Mouse (Mus musculus): ENCODE data around the gene Rpl3. TPM values are rescaled to one million over a fixed set of nuclear protein-coding genes. Genes with fewer than 3 reads are reported as not detected.
A peak's percentile ranks its signal among the peaks of the same experiment; 100 is the strongest.

Gene Rpl3
- total and polyA plus RNA-seq, 2 experiments: 304 to 399 TPM

DNA sequence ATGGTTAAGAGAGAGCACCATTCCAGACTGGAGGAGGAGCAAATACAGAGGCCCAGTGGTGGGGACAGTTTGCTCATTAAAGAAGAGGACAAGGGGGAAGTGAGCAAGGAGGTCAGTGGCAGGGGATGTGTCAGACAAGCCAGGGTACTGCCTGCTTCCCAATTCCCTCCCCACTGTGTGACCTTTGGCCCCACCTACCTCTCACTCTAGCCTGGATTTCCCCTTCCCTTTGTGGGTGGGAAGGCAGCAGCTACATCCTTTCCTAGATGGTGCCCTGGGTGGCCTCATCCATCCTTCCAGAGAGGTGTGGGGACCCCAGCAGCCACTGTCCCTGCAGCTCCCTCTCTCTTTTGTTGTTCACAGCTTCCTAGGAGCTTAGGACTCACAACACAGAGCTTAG lies 56.8 kb downstream of the Rpl3 start:
- Histone ChIP-seq H3K4me1 (ENCODE audit: control insufficient read depth, insufficient read depth, low read length) (no peaks in the 10 kb centered on the region), H3K9ac (ENCODE audit: low read depth, low read length) (no peak overlapping the region), H3K4me3 (ENCODE audit: insufficient read depth, low read depth, low read length) (no peak overlapping the region), H3K36me3 (ENCODE audit: control insufficient read depth, insufficient read depth, low read length) (no peaks in the 10 kb centered on the region), H3K27me3 (ENCODE audit: control insufficient read depth, insufficient read depth, low read length) (no peaks in the 10 kb centered on the region), H3K79me2 (ENCODE audit: control insufficient read depth, insufficient read depth, low read length) (no peaks in the 10 kb centered on the region), H3K27ac (replicated peaks; ENCODE audit: insufficient read depth, low read depth, low read length) (no peak overlapping the region)
- DNase-seq (ENCODE audit: extremely low read depth, low read depth, low spot score): peak; percentile 37
- TF ChIP-seq CTCF (IDR thresholded peaks at IDR 0.05; ENCODE audit: low read depth, low read length): no peak
- no peak for TF ChIP-seq POLR2A (IDR thresholded peaks at IDR 0.05; ENCODE audit: extremely low read depth, insufficient read depth, low read length)

DNA sequence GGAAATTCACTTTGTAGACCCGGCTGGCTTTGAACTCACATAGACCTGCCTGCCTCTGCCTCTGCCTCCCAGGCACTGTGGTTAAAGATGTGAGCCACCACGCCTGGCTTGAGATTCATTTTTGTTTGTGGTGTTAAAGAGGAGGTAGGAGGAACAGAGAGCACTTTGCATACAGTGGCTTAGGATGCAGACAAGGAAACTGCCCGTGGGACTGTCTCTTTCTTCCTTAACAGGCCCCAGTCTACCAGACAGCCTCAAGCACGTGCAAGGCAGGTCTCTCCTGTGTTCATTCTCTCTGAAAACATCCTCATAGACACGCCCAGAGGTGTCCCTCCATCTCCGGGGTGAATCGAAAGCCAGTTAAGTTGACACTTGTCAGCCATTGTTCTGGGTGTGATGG lies 57.3 kb downstream of the Rpl3 start:
- Histone ChIP-seq H3K9ac (ENCODE audit: low read depth, low read length) (no peak overlapping the region), H3K27me3 (ENCODE audit: control insufficient read depth, insufficient read depth, low read length) (no peaks in the 10 kb centered on the region), H3K36me3 (ENCODE audit: control insufficient read depth, insufficient read depth, low read length) (no peaks in the 10 kb centered on the region), H3K79me2 (ENCODE audit: control insufficient read depth, insufficient read depth, low read length) (no peaks in the 10 kb centered on the region), H3K4me3 (ENCODE audit: insufficient read depth, low read depth, low read length) (no peak overlapping the region), H3K27ac (replicated peaks; ENCODE audit: insufficient read depth, low read depth, low read length) (no peak overlapping the region), H3K4me1 (ENCODE audit: control insufficient read depth, insufficient read depth, low read length) (no peaks in the 10 kb centered on the region)
- TF ChIP-seq CTCF (IDR thresholded peaks at IDR 0.05; ENCODE audit: low read depth, low read length): no peak
- no peak for TF ChIP-seq POLR2A (IDR thresholded peaks at IDR 0.05; ENCODE audit: extremely low read depth, insufficient read depth, low read length)
- 79% methylated on average over 7 of the region's 7 CpGs for WGBS
- no peak for DNase-seq (ENCODE audit: extremely low read depth, low read depth, low spot score)

GRCm38 (mm10) chr15:80031133-80031532 lies 60.5 kb downstream of the Rpl3 start:
- no peaks in the 10 kb centered on the region for H3K79me2 ChIP-seq (ENCODE audit: control insufficient read depth, insufficient read depth, low read length)
- H3K4me3 ChIP-seq (ENCODE audit: insufficient read depth, low read depth, low read length): no peak overlapping the region
- TF ChIP-seq CTCF (IDR thresholded peaks at IDR 0.05; ENCODE audit: low read depth, low read length) (peak; percentile 16; the same call in 1 of the 2 replicates), POLR2A (IDR thresholded peaks at IDR 0.05; ENCODE audit: extremely low read depth, insufficient read depth, low read length) (no peak)
- DNase-seq (ENCODE audit: extremely low read depth, low read depth, low spot score): no peak
- H3K9ac ChIP-seq (ENCODE audit: low read depth, low read length): no peak overlapping the region
- 87% methylated on average over 4 of the region's 4 CpGs for WGBS
- H3K4me1 ChIP-seq (ENCODE audit: control insufficient read depth, insufficient read depth, low read length): no peaks in the 10 kb centered on the region
- no peak overlapping the region for H3K27ac ChIP-seq (replicated peaks; ENCODE audit: insufficient read depth, low read depth, low read length)
- no peaks in the 10 kb centered on the region for H3K36me3 ChIP-seq (ENCODE audit: control insufficient read depth, insufficient read depth, low read length)
- H3K27me3 ChIP-seq (ENCODE audit: control insufficient read depth, insufficient read depth, low read length): no peaks in the 10 kb centered on the region

DNA sequence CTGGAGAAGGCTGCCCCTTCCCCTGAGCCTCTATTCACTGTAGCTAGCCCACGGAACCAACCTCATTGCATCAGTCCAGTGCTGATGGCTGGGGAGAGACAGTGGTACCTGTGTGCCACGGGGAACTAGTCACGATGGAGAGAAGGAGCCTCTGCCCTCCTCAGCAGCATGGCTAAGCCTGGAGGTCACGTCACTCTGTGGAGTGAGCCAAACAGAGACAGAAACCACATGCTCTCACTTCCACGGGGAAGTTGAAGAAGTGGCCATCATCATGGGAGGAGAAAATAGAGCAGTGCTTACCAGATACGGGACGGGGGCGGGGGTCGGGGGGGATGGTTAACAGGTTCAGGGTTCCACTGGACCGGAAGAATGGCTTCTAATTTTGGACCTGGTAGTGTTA lies 61.3 kb downstream of the Rpl3 start:
- DNase-seq (ENCODE audit: extremely low read depth, low read depth, low spot score): peak; percentile 35
- no peaks in the 10 kb centered on the region for H3K36me3 ChIP-seq (ENCODE audit: control insufficient read depth, insufficient read depth, low read length)
- H3K9ac ChIP-seq (ENCODE audit: low read depth, low read length): no peak overlapping the region
- TF ChIP-seq CTCF (IDR thresholded peaks at IDR 0.05; ENCODE audit: low read depth, low read length) (no peak), POLR2A (IDR thresholded peaks at IDR 0.05; ENCODE audit: extremely low read depth, insufficient read depth, low read length) (no peak)
- H3K79me2 ChIP-seq (ENCODE audit: control insufficient read depth, insufficient read depth, low read length): no peaks in the 10 kb centered on the region
- no peak overlapping the region for H3K27ac ChIP-seq (replicated peaks; ENCODE audit: insufficient read depth, low read depth, low read length)
- no peaks in the 10 kb centered on the region for H3K27me3 ChIP-seq (ENCODE audit: control insufficient read depth, insufficient read depth, low read length)
- 89% methylated on average over 10 of the region's 10 CpGs for WGBS
- H3K4me3 ChIP-seq (ENCODE audit: insufficient read depth, low read depth, low read length): no peak overlapping the region
- H3K4me1 ChIP-seq (ENCODE audit: control insufficient read depth, insufficient read depth, low read length): no peaks in the 10 kb centered on the region

- Histone ChIP-seq H3K4me1 (ENCODE audit: control insufficient read depth, insufficient read depth, low read length) (no peaks in the 10 kb centered on the region), H3K36me3 (ENCODE audit: control insufficient read depth, insufficient read depth, low read length) (no peaks in the 10 kb centered on the region), H3K9ac (ENCODE audit: low read depth, low read length) (no peak overlapping the region), H3K79me2 (ENCODE audit: control insufficient read depth, insufficient read depth, low read length) (no peaks in the 10 kb centered on the region), H3K4me3 (ENCODE audit: insufficient read depth, low read depth, low read length) (no peak overlapping the region), H3K27me3 (ENCODE audit: control insufficient read depth, insufficient read depth, low read length) (no peaks in the 10 kb centered on the region), H3K27ac (replicated peaks; ENCODE audit: insufficient read depth, low read depth, low read length) (no peak overlapping the region)
- TF ChIP-seq POLR2A (IDR thresholded peaks at IDR 0.05; ENCODE audit: extremely low read depth, insufficient read depth, low read length): no peak
- TF ChIP-seq CTCF (IDR thresholded peaks at IDR 0.05; ENCODE audit: low read depth, low read length): no peak
- 79% methylated on average over 5 of the region's 5 CpGs for WGBS
- DNase-seq (ENCODE audit: extremely low read depth, low read depth, low spot score): no peak
Measured at GRCm38 (mm10) chr15:80028862-80029261, 62.8 kb downstream of the Rpl3 start.

Other genes starting within 250 kb of the Rpl3 start
- gene Apobec3, start 200.2 kb downstream of the Rpl3 start, total RNA-seq (2014; rRNA removed): 2.6 and 3.6 TPM in 2 replicates
- 1.5 and 2.4 TPM in 2 replicates for gene Apobec3, start 200.2 kb downstream of the Rpl3 start, polyA plus RNA-seq (2012; rRNA removed)
- gene Cbx7, start 120.7 kb downstream of the Rpl3 start, total RNA-seq (2014; rRNA removed): 4.0 and 4.4 TPM in 2 replicates
- 7.5 and 10.1 TPM in 2 replicates for gene Cbx7, start 120.7 kb downstream of the Rpl3 start, polyA plus RNA-seq (2012; rRNA removed)
- gene Pdgfb, start 76.9 kb downstream of the Rpl3 start, total RNA-seq (2014; rRNA removed): 0.65 and 1.6 TPM in 2 replicates
- 1.0 and 1.2 TPM in 2 replicates for gene Pdgfb, start 76.9 kb downstream of the Rpl3 start, polyA plus RNA-seq (2012; rRNA removed)
- 0.28 and 0.47 TPM in 2 replicates for gene Syngr1, start 534 bp downstream of the Rpl3 start, total RNA-seq (2014; rRNA removed)
- gene Syngr1, start 534 bp downstream of the Rpl3 start, polyA plus RNA-seq (2012; rRNA removed): 1.2 and 1.6 TPM in 2 replicates
- 4.1 and 4.3 TPM in 2 replicates for gene Tab1, start 41.3 kb upstream of the Rpl3 start, total RNA-seq (2014; rRNA removed)
- gene Tab1, start 41.3 kb upstream of the Rpl3 start, polyA plus RNA-seq (2012; rRNA removed): 5.0 and 5.1 TPM in 2 replicates
- 0.09 and 0.13 TPM in 2 replicates for gene Mgat3, start 81.9 kb upstream of the Rpl3 start, total RNA-seq (2014; rRNA removed)
- 0.14 and 0.16 TPM in 2 replicates for gene Mgat3, start 81.9 kb upstream of the Rpl3 start, polyA plus RNA-seq (2012; rRNA removed)
- gene Mief1, start 142.2 kb upstream of the Rpl3 start, total RNA-seq (2014; rRNA removed): 13.4 and 16.0 TPM in 2 replicates
- 12.8 and 17.1 TPM in 2 replicates for gene Mief1, start 142.2 kb upstream of the Rpl3 start, polyA plus RNA-seq (2012; rRNA removed)
- gene AC140267.1, start 144.0 kb upstream of the Rpl3 start, total RNA-seq (2014; rRNA removed): not detected in 2 replicates
- not detected in 2 replicates for gene AC140267.1, start 144.0 kb upstream of the Rpl3 start, polyA plus RNA-seq (2012; rRNA removed)
- gene Atf4, start 163.3 kb upstream of the Rpl3 start, total RNA-seq (2014; rRNA removed): 50.0 and 55.1 TPM in 2 replicates
- 88.8 and 130 TPM in 2 replicates for gene Atf4, start 163.3 kb upstream of the Rpl3 start, polyA plus RNA-seq (2012; rRNA removed)
- gene Rps19bp1, start 172.4 kb upstream of the Rpl3 start, total RNA-seq (2014; rRNA removed): 8.3 and 12.3 TPM in 2 replicates
- 17.0 and 19.1 TPM in 2 replicates for gene Rps19bp1, start 172.4 kb upstream of the Rpl3 start, polyA plus RNA-seq (2012; rRNA removed)
- under 0.01 and 0.13 TPM in 2 replicates for gene Cacna1i, start 195.4 kb upstream of the Rpl3 start, total RNA-seq (2014; rRNA removed)
- 0.02 and 0.09 TPM in 2 replicates for gene Cacna1i, start 195.4 kb upstream of the Rpl3 start, polyA plus RNA-seq (2012; rRNA removed)

Data from liver, adult 2 months (tissue).